Mouse (Mus musculus): ENCODE measurements around the gene Chchd3. TPM values are rescaled to one million over a fixed set of nuclear protein-coding genes. Genes with fewer than 3 reads are reported as not detected.
A peak's percentile ranks its signal among the peaks of the same experiment; 100 is the strongest.

The Chchd3 gene
- polyA plus RNA-seq, 1 experiment from 2014 or later = 150 TPM

- WGBS = 23% methylated on average over 6 of the region's 6 CpGs
- Histone ChIP-seq H3K4me1 (ENCODE audit: control insufficient read depth, insufficient read depth, low read length) (no peaks in the 10 kb centered on the region), H3K27ac (ENCODE audit: low read depth, low read length) (no peak overlapping the region), H3K36me3 (ENCODE audit: control insufficient read depth, insufficient read depth, low read length) (no peaks in the 10 kb centered on the region), H3K9me3 (replicated peaks; ENCODE audit: control insufficient read depth, low read length) (no peaks in the 10 kb centered on the region), H3K4me3 (ENCODE audit: low read depth, low read length) (no peak overlapping the region), H3K4me2 (ENCODE audit: low read length) (no peak overlapping the region), H3K27me3 (replicated peaks; ENCODE audit: control insufficient read depth, insufficient read depth, low read length) (no peaks in the 10 kb centered on the region), H3K9ac (ENCODE audit: low read length) (no peak overlapping the region)
- ATAC-seq (no peak), DNase-seq (ENCODE audit: low spot score) (peak; percentile 36)
Observed at GRCm38 (mm10) chr6:32748777-32749176, 311.3 kb downstream of the Chchd3 start.

GRCm38 (mm10) chr6:32747333-32747732, 312.7 kb downstream of the Chchd3 start:
- H3K27me3 ChIP-seq (replicated peaks; ENCODE audit: control insufficient read depth, insufficient read depth, low read length) = no peaks in the 10 kb centered on the region
- no peaks in the 10 kb centered on the region for H3K36me3 ChIP-seq (ENCODE audit: control insufficient read depth, insufficient read depth, low read length)
- WGBS = 74% methylated on average over 2 of the region's 2 CpGs
- H3K4me2 ChIP-seq (ENCODE audit: low read length) = no peak overlapping the region
- H3K4me3 ChIP-seq (ENCODE audit: low read depth, low read length) = no peak overlapping the region
- no peak for DNase-seq (ENCODE audit: low spot score)
- H3K9me3 ChIP-seq (replicated peaks; ENCODE audit: control insufficient read depth, low read length) = no peaks in the 10 kb centered on the region
- H3K27ac ChIP-seq (ENCODE audit: low read depth, low read length) = no peak overlapping the region
- no peak overlapping the region for H3K9ac ChIP-seq (ENCODE audit: low read length)
- H3K4me1 ChIP-seq (ENCODE audit: control insufficient read depth, insufficient read depth, low read length) = no peaks in the 10 kb centered on the region
- ATAC-seq = no peak

Other genes with a start within 250 kb of the Chchd3 start
- 35.8 and 42.6 TPM in 2 replicates for gene Exoc4, start 188.8 kb upstream of the Chchd3 start, polyA plus RNA-seq (2014; fragmentation: Nextera tagmentation; extraction: Ambion mirVana)